Mouse (Mus musculus) olfactory bulb, adult 2 months (tissue): ENCODE data around the gene Sgca.

Experiments
- CTCF ChIP-seq: fragments of 200-500 bp; IDR thresholded peaks from 2 replicates; pipeline ENCODE4 v1.5.1; 2012; ENCODE audit warnings: low read depth, mild to moderate bottlenecking, low read length, moderate library complexity; ENCODE audit not compliant: insufficient read depth
- POLR2A ChIP-seq: fragments of 200-500 bp; IDR thresholded peaks from 2 replicates; pipeline ENCODE4 v1.6.1; 2012; ENCODE audit warnings: mild to moderate bottlenecking, low read depth, low read length, moderate library complexity; ENCODE audit not compliant: insufficient read depth

- TF ChIP-seq CTCF, result no peak
- TF ChIP-seq POLR2A, result no peak
Measured at GRCm38 (mm10) chr11:95000128-95000527, 24.0 kb upstream of the Sgca start.
